Mouse (Mus musculus) CD4-positive, CD25-positive, alpha-beta regulatory T cell, adult 2 months (primary cell): ENCODE data around the gene Fkbp10.

ENCODE experiments used
- DNase-seq: peaks from one replicate; pipeline ENCODE4 v3.0.0-alpha.2; 2012; ENCODE audit warnings: low read depth, low spot score

The Fkbp10 gene

DNA sequence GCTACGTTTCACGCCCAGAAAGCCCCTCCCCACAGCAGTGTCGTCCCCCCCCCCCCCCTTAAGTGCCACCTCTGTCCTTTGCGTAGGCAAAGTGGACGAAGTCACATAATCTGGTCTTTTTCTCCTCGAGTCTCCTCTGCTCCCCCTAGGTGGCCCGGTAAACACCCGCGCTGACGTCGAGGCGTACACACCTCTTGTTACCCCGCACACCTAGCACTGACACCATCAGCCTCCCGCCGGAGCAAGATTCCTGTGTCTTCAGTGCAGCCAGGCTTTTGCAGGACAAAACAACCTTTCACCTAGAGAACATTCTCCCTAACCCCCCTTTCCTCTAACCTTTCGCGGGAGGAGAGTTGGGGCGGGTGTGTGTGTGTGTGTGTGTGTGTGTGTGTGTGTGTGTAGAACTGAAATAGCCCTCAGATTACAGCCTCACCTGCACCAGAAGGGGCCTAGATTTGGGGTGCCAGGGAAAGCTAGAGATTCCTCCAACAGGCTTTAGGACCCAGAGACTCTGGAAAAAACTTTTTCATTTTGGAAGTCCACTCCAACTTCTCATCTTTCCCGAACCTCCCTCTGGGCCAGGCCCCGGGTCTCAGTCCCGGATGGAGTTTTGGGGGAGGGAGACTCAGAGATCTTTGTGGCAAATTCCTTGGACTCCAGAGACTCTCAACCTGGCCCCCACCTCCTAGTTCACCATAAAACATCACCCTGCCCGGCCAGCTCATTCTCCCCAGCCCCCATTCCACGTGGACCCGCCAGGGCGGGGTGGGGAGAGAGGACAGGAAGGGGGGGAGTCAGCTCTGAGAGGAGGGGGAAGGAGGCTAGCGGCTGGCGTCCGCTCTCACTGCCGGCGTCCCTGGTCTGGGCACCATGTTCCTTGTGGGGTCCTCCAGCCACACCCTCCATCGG lies at the start of gene Fkbp10:
Gene Fkbp10 (plus strand): TSS at position 784 of the 909 bp plus-strand sequence.
- DNase-seq: peak; percentile 45

GRCm38 (mm10) chr11:100369145-100369544 lies 46.4 kb upstream of the Fkbp10 start:
- no peak for DNase-seq

- no peak for DNase-seq
Observed at GRCm38 (mm10) chr11:100369822-100370221, 45.7 kb upstream of the Fkbp10 start.

DNA sequence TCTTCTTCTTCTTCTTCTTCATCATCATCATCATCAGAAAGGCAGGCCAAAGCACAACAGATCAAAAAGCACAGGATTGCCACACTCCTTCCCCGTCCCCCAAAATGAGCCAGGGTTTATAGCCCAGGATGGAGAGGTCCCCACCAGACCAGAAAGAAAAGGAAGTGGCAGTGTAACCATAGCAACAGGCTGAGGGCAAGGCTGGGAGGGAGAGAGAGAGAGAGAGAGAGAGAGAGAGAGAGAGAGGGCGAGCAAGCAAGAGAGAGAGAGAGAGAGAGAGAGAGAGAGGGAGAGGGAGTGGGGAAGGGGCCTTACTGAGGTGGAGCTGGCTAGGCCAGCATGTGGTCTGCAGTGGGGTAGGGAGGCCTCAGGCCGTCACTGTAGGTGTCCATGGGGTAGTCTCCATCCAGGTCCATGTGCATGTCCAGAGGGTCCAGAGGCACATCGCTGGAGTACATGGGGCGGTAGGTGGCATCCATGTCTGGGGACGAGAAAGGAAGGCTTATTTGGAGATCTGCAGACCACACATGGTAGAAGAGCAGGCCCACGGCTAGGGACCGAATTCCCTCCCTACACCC lies 43.4 kb upstream of the Fkbp10 start:
- DNase-seq: no peak

DNA sequence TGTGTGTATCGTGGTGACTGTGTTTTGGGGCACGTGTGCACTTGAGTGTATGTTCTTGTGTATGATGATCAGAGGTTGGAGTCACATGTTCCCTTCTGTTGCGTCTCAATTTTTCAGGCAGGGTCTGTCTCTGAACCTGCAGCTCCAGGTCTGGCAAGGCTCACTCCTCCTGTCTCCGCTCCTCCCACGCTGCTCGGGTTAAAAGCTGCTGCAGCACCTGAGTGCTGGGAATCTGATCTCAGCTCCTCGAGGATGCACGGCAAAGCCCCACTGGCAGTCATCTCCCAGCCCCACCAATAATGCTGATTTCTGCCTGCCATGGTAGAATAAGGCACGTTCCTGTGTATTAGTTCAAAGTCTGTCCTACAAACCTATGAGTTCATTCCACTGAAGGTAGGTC lies 40.4 kb upstream of the Fkbp10 start:
- DNase-seq: no peak

GRCm38 (mm10) chr11:100376005-100376404 lies 39.5 kb upstream of the Fkbp10 start:
- no peak for DNase-seq

- no peak for DNase-seq
Observed at GRCm38 (mm10) chr11:100376746-100377389, 38.6 kb upstream of the Fkbp10 start.

GRCm38 (mm10) chr11:100377989-100378388 lies 37.5 kb upstream of the Fkbp10 start:
- DNase-seq: no peak

DNA sequence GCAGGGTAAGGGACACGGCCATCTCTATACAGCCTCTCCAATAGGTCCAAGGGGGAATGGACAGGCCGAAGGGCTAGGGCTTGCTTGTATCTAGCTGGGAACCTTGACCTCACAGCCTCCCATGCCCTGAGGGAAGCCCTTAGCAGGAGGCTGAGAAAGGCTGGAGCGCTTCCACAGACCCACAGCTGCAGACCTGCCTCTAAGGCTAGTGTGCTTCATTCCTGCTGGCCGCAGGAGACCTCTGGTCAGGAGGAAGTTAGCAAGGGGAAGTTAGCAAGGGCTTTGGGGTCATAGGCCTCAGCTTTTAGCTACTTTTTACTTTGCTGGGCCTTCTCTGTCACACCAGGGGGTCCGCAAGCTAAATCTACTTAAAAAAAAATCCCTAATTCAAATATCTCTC lies 37.1 kb upstream of the Fkbp10 start:
- DNase-seq: no peak

GRCm38 (mm10) chr11:100379311-100379710 lies 36.2 kb upstream of the Fkbp10 start:
- DNase-seq: no peak

DNA sequence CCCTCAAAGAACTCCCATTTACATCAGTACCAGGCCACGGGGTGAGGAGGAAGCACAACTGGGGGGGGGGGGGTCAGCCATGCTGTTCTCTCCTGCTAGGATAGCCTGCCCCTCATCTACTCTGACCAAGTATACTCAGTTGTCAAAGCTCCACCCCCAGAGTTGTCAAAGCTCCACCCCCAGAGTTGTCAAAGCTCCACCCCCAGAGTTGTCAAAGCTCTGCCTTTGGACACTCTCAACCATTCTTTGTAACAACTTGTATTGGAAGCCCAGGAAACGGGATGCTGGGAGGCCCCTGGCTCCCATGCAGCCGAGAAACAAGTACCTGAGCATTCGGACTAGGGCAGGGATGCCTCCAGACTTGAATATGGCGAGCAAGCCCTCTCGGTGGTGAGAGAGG lies 32.8 kb upstream of the Fkbp10 start:
- no peak for DNase-seq

DNA sequence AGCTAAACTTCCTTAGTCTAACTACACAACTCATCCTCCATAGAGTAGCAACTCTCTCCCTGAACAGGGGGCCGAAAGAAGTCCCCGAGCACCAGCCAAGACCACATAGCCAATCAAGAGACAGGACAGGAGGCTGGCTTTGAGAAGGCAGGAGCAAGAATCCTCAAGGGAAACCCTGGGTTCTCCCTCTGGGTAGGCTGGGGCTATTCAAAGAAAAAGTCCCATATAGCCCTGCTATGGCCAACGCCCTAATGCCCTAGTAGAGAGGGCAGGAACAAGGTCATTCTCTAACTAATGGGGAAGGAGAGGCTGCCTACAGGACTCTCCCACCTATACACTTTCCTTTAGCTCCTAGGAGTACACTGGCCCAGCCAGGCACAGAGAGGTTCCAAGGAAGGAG lies 30.5 kb upstream of the Fkbp10 start:
- no peak for DNase-seq

DNA sequence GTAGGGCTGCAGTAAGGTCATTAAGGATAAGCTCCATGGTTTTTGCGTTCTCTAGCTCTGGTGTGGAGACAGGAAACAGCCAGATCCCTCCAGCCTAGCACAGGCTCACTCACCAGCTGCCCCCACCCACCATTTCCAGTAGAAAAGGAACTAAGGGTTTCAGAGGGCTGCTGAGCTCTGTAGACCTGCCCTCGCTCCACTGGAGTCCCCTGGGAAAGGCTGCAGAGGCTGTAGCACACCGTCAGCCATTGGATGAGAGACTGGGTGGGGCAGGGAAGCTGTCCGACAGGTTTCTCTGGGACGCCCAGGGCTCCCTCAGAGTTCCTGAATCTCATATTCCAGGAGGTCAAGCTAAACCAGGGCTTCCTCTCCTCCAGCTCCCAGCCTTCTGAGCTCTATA lies 28.9 kb upstream of the Fkbp10 start:
- DNase-seq: no peak

GRCm38 (mm10) chr11:100387111-100387510 lies 28.4 kb upstream of the Fkbp10 start:
- no peak for DNase-seq

DNA sequence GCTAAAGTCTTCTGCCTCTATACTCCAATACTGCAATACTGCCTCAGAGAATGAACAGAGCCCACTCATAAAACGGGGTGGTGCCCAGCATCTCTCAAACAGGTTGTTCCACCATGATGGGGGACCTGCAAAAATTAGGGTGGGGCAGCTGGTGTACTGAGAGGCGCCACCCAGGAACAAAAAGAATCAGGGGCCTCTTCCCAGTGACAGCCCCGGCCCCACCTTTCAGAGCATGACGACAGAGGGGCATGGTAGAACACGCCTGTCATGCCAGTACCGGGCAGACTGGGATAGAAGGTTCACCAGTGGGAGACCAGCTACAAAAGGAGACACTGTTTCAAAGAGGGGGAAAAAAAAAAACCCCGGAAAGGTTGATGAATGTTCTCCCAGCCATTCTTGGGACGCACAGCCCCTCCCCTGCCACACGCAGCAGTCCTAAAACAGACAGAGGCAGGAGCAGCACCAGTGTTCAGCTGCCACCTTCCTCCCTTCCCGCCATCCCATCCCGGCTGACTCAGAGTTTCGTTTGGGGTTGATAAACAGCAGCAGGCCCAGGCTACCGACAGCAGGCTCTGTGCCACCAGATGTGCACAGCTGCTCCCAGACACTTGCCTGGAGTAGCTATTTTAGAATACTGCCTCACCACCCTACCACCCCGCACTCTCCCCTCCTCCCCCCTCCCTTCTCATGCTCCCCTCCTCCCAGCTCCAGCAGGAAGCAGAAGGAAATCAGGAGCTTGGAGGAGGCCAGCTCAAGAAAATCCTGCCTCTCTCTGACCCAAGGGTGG lies 27.7 kb upstream of the Fkbp10 start:
- DNase-seq: no peak

DNA sequence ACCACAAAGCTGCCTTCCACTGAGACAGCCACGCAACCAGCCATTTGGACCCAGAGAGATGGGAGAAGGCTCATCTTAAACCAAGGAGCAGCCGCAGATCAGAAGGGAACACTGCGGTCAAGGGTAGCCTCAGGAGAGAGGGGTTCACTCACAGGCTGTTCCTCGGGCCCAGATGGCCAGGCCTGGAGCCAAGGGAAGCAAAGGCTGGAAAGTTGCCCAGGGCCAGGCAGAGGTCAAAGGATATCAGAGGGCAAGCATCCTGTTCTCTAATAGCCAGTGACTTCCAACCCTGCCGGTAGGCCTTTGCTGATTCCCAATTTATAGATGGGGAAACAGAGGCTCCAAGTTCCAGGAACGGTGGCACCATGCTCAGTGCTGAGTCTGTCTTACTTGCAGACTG lies 26.9 kb upstream of the Fkbp10 start:
- DNase-seq: no peak

DNA sequence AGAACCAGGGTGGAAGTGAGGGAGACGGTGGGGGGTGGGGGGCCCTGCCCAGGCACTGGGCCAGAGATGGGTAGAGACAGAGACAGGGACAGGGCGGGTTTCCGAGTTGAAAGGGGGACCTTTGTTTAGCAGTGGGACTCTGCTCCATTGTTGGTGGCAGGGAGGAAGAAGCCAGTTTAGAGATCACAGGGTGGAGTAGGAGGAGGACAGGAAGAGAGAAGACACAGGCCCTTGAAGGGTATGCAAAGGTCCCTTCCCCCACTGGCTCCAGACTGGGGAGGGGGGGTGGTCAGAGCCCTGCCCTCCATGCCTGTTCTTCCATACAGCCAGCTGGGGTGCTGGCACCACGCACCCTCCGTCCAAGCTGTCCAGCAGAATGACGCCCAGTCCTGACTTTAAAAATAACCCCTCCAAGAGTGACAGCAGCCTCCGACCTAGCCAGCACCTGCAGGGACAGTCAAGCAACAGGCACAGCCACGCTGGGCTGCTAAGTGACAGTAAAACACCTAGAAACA lies 25.5 kb upstream of the Fkbp10 start:
- no peak for DNase-seq

DNA sequence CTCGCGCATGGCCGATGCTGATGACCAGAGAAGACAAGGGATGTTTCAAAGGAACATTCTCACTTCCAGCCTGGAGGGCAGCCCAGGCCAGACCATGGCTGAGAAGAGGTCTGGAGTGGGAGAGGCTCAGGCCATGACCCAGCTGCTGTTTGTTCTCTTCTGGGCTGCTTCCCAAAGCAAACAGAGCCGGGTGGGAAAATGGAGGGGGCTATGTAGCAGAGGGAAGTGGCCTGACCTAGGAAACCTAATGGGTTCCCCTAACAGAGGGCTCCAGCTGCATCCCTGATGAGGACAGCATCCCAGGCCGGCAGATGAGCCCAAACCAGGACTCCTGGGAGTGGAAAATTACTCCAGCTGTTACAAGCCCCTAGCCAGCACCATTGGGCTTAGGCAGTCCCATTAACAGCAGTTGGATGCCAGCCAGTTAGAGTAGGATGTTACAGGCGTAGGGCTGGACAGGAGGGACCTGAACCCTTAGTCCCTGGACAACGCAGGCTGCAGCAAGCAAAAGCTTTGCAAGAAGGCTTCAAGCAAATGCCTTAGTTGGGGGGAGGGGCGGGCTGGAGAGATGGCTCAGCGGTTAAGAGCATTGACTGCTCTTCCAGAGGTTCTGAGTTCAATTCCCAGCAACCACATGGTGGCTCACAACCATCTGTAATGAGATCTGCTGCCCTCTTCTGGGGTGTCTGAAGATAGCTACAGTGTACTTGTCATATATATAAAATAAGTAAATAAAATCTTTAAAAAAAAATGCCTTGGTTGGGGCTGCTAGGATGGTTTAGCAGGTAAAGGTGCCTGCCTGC lies 24.2 kb upstream of the Fkbp10 start:
- no peak for DNase-seq

GRCm38 (mm10) chr11:100391884-100392345 lies 23.6 kb upstream of the Fkbp10 start:
- no peak for DNase-seq

- DNase-seq: no peak
Observed at GRCm38 (mm10) chr11:100392958-100393357, 22.5 kb upstream of the Fkbp10 start.

DNA sequence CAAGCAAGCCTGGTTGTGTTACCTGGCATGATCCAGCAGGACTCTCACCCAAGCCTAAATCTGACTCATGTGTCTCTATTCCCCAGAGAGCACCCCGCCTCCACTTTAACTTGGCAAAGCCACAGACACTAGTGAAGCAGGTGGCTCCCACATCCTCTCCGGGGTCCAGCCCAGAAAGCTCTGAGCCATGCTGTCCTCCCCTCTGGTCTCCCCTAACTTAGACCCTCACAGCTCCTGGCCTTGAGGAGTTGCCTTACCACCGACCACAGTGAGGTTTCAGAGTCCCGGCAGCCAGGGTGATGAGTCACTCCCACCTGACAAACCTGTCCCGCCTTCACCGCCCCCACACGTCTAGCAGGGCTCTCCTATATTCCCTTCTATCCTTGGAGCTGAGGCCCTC lies 21.8 kb upstream of the Fkbp10 start:
- no peak for DNase-seq
